Mouse (Mus musculus) right cerebral cortex, adult 2 months (tissue): ENCODE measurements at regions not wholly inside any gene's neighbourhood (a gene's known extent, or its start where the extent isn't known, plus 50 kb on each side); places are given as distances from the start of the nearest gene placed in this dataset.

Source experiments
- DNase-seq, 2 experiments: peaks; one replicate each; pipeline ENCODE4 v3.0.0; 2021 to 2022; ENCODE audit warnings: low spot score in 2 of 2

GRCm38 (mm10) chr16:39102151-39102550 is 209.7 kb downstream of the Igsf11 start:
- no peak for DNase-seq

GRCm38 (mm10) chr16:39103360-39104095 is 211.1 kb downstream of the Igsf11 start:
- no peak for DNase-seq

- peak; percentile 70 to 73 for DNase-seq
These were observed 217.0 kb downstream of the Igsf11 start for GRCm38 (mm10) chr16:39109383-39110033.

- DNase-seq: no peak
These were observed 217.6 kb downstream of the Igsf11 start for GRCm38 (mm10) chr16:39110089-39110488.

GRCm38 (mm10) chr16:39118059-39118458 is 225.6 kb downstream of the Igsf11 start:
- no peak for DNase-seq

- no peak for DNase-seq
These were observed 227.3 kb downstream of the Igsf11 start for GRCm38 (mm10) chr16:39119811-39120210.

- DNase-seq: no peak
These were observed 231.0 kb downstream of the Igsf11 start for GRCm38 (mm10) chr16:39123445-39123952.

GRCm38 (mm10) chr16:39132459-39132858 is 240.0 kb downstream of the Igsf11 start:
- DNase-seq: no peak

- DNase-seq: no peak
These were observed 243.3 kb downstream of the Igsf11 start for GRCm38 (mm10) chr16:39135777-39136176.

GRCm38 (mm10) chr16:39147151-39147550 is 254.7 kb downstream of the Igsf11 start:
- DNase-seq: peak in 1 of 2 experiments; percentile 5

GRCm38 (mm10) chr16:39151325-39152318 is 259.2 kb downstream of the Igsf11 start:
- peak in 1 of 2 experiments; percentile 8 for DNase-seq

- no peak for DNase-seq
These were observed 266.4 kb downstream of the Igsf11 start for GRCm38 (mm10) chr16:39158893-39159292.

- no peak for DNase-seq
These were observed 267.3 kb downstream of the Igsf11 start for GRCm38 (mm10) chr16:39159725-39160124.

- peak; percentile 10 to 14 for DNase-seq
These were observed 270.2 kb downstream of the Igsf11 start for GRCm38 (mm10) chr16:39162684-39163083.

GRCm38 (mm10) chr16:39191861-39192260 is 299.4 kb downstream of the Igsf11 start:
- no peak for DNase-seq

GRCm38 (mm10) chr16:39195431-39195830 is 303.0 kb downstream of the Igsf11 start:
- DNase-seq: no peak

GRCm38 (mm10) chr16:39196896-39197295 is 304.4 kb downstream of the Igsf11 start:
- DNase-seq: no peak

- DNase-seq: peak; percentile 8 to 20
These were observed 331.1 kb downstream of the Igsf11 start for GRCm38 (mm10) chr16:39223551-39223950.

- DNase-seq: no peak
These were observed 337.0 kb downstream of the Igsf11 start for GRCm38 (mm10) chr16:39229501-39229900.

- no peak for DNase-seq
These were observed 338.0 kb downstream of the Igsf11 start for GRCm38 (mm10) chr16:39230439-39230838.

GRCm38 (mm10) chr16:39234290-39234689 is 341.8 kb downstream of the Igsf11 start:
- DNase-seq: no peak

- no peak for DNase-seq
These were observed 381.0 kb downstream of the Igsf11 start for GRCm38 (mm10) chr16:39273490-39273889.
